Mouse (Mus musculus) kidney, adult 2 months (tissue): ENCODE measurements at regions not wholly inside any gene's neighbourhood (a gene's known extent, or its start where the extent isn't known, plus 50 kb on each side); places are given as distances from the start of the nearest gene placed in this dataset.
"Not testable (repeated sequence)": the region's sequence is repeated elsewhere in the genome, so short reads cannot be mapped to it uniquely, and the experiment has no call there.

ENCODE experiments used
- DNase-seq: peaks from one replicate; pipeline ENCODE4 v3.0.0; 2021
- H3K27ac ChIP-seq: fragments of 200-500 bp; 2 replicates; pipeline ENCODE4 v1.5.1; 2012; ENCODE audit warnings: low read depth, low read length, control low read depth, inconsistent platforms; ENCODE audit not compliant: insufficient read depth
- H3K27me3 ChIP-seq: fragments of 200-500 bp; replicated peaks from 2 replicates; pipeline ENCODE4 v1.6.1; 2012; ENCODE audit warnings: mild to moderate bottlenecking, moderate library complexity, low read length, inconsistent platforms; ENCODE audit not compliant: control insufficient read depth, insufficient read depth
- H3K36me3 ChIP-seq: fragments of 200-500 bp; 2 replicates; pipeline ENCODE4 v1.6.1; 2012; ENCODE audit warnings: mild to moderate bottlenecking, moderate library complexity, low read length, inconsistent platforms; ENCODE audit not compliant: control insufficient read depth, insufficient read depth
- H3K4me1 ChIP-seq: fragments of 200-500 bp; 2 replicates; pipeline ENCODE4 v1.6.1; 2011; ENCODE audit warnings: low read length; ENCODE audit not compliant: control insufficient read depth, insufficient read depth
- H3K4me3 ChIP-seq: fragments of 200-500 bp; 2 replicates; pipeline ENCODE4 v1.5.1; 2011; ENCODE audit warnings: mild to moderate bottlenecking, low read depth, low read length, control low read depth; ENCODE audit not compliant: insufficient read depth
- CTCF ChIP-seq: fragments of 200-500 bp; conservative IDR thresholded peaks from 2 replicates; pipeline ENCODE4 v1.5.1; 2011; ENCODE audit warnings: low read depth, mild to moderate bottlenecking, control low read depth, low read length, moderate library complexity, mixed read lengths; ENCODE audit not compliant: insufficient read depth, insufficient read length
- POLR2A ChIP-seq: fragments of 200-500 bp; IDR thresholded peaks from one replicate; pipeline ENCODE4 v1.6.1; 2011; ENCODE audit warnings: low read depth, low read length, control low read depth
- WGBS: fragments of 180-500 bp; shearing (Covaris S2); methylation state at CpG from one replicate; pipeline ENCODE4 v1.1.7; 2018; 5-methylcytosine and 5-hydroxymethylcytosine counted together

GRCm38 (mm10) chr11:16619736-16620135, 111.5 kb upstream of the Sec61g start:
- no peak for DNase-seq
- WGBS = 88% methylated on average over 1 of the region's 1 CpGs

GRCm38 (mm10) chr11:16623694-16624093, 115.4 kb upstream of the Sec61g start:
- H3K27ac ChIP-seq = no peak overlapping the region
- TF ChIP-seq POLR2A (no peak), CTCF (no peak)
- H3K27me3 ChIP-seq = no peaks in the 10 kb centered on the region
- H3K36me3 ChIP-seq = no peaks in the 10 kb centered on the region
- no peak overlapping the region for H3K4me3 ChIP-seq
- H3K4me1 ChIP-seq = no peaks in the 10 kb centered on the region
- DNase-seq = no peak
- WGBS = 72% methylated on average over 2 of the region's 2 CpGs

More at GRCm38 (mm10) chr11:16619736-16620135, 111.5 kb upstream of the Sec61g start:
- no peaks in the 10 kb centered on the region for H3K4me1 ChIP-seq
- no peak overlapping the region for H3K27ac ChIP-seq
- H3K4me3 ChIP-seq = no peak overlapping the region
- no peaks in the 10 kb centered on the region for H3K27me3 ChIP-seq
- no peaks in the 10 kb centered on the region for H3K36me3 ChIP-seq
- TF ChIP-seq POLR2A = no peak
- TF ChIP-seq CTCF = no peak

GRCm38 (mm10) chr11:16627294-16628085, 119.2 kb upstream of the Sec61g start:
- H3K4me1 ChIP-seq = no peaks in the 10 kb centered on the region
- DNase-seq = no peak
- no peak overlapping the region for H3K27ac ChIP-seq
- H3K36me3 ChIP-seq = no peaks in the 10 kb centered on the region
- no peak overlapping the region for H3K4me3 ChIP-seq
- H3K27me3 ChIP-seq = no peaks in the 10 kb centered on the region
- TF ChIP-seq CTCF = no peak
- no peak for TF ChIP-seq POLR2A
- WGBS = 77% methylated on average over 7 of the region's 7 CpGs

GRCm38 (mm10) chr11:16629410-16630129, 121.3 kb upstream of the Sec61g start:
- Histone ChIP-seq H3K4me1 (no peaks in the 10 kb centered on the region), H3K27ac (no peak overlapping the region), H3K36me3 (no peaks in the 10 kb centered on the region), H3K4me3 (no peak overlapping the region), H3K27me3 (no peaks in the 10 kb centered on the region)
- no peak for DNase-seq
- TF ChIP-seq POLR2A (no peak), CTCF (no peak)
- WGBS = 65% methylated on average over 1 of the region's 1 CpGs

GRCm38 (mm10) chr11:16635796-16636195, 116.2 kb upstream of the Egfr start:
- H3K27ac ChIP-seq, H3K36me3 ChIP-seq, H3K4me3 ChIP-seq, H3K27me3 ChIP-seq, H3K4me1 ChIP-seq, DNase-seq: not testable (repeated sequence)
- 93% methylated on average over 11 of the region's 11 CpGs for WGBS

- Histone ChIP-seq H3K4me1 (no peaks in the 10 kb centered on the region), H3K4me3 (no peak overlapping the region), H3K36me3 (no peaks in the 10 kb centered on the region), H3K27me3 (no peaks in the 10 kb centered on the region), H3K27ac (no peak overlapping the region)
- no peak for DNase-seq
- WGBS = 78% methylated on average over 2 of the region's 2 CpGs
- no peak for TF ChIP-seq POLR2A
These were observed 114.3 kb upstream of the Egfr start for GRCm38 (mm10) chr11:16637679-16638078.

GRCm38 (mm10) chr11:16638349-16638748, 113.7 kb upstream of the Egfr start:
- no peaks in the 10 kb centered on the region for H3K27me3 ChIP-seq
- WGBS = 85% methylated on average over 4 of the region's 4 CpGs
- no peak overlapping the region for H3K27ac ChIP-seq
- H3K4me3 ChIP-seq = no peak overlapping the region
- no peaks in the 10 kb centered on the region for H3K4me1 ChIP-seq
- DNase-seq = no peak
- TF ChIP-seq CTCF = no peak
- no peak for TF ChIP-seq POLR2A
- H3K36me3 ChIP-seq = no peaks in the 10 kb centered on the region
